Mouse (Mus musculus) natural killer cell, adult 2 months (primary cell): ENCODE data around the gene Bbof1.

Source experiments
- DNase-seq, 2 experiments: peaks; one replicate each; pipeline ENCODE4 v3.0.0; 2022; ENCODE audit warnings: low spot score in 2 of 2

Gene Bbof1

GRCm38 (mm10) chr12:84400068-84400467 is 8.8 kb upstream of the Bbof1 start:
- no peak for DNase-seq

GRCm38 (mm10) chr12:84400653-84401052 is 8.2 kb upstream of the Bbof1 start:
- no peak for DNase-seq

- no peak for DNase-seq
Measured at GRCm38 (mm10) chr12:84402923-84403322, 5.9 kb upstream of the Bbof1 start.

DNA sequence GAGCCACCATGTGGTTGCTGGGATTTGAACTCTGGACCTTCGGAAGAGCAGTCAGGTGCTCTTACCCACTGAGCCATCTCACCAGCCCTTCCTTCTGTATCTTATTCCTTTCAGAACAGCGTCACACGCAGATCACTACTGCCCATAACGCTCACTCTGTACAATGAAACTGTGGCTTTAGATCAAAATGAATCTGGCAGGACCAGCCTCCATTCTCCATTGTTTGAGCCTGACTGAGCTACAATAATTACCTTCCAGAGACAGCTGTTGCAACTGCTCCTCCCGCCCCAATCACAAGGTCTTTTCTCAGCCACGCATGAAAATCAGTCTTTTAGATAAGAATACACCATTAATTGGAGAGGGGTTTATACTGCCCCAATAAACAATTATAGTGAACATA is 4.3 kb upstream of the Bbof1 start:
- no peak for DNase-seq

DNA sequence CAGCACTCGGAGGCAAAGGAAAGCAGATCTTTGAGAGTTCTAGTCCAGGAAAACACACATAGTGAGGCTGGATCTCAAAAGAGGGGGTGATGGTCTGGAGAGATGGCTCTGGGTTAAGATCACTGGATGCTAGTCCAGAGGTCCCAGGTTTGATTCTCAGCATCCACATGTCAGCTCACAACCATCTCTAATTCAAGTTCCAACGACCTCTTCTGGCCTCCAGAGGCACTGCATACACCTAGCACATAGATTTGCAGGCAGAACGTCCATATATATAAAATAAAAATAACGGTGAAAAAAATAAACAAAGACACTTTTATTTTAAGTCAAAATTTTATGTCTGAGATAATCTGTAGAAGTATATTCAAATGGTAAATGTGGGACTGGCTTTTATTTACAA is 1.6 kb upstream of the Bbof1 start:
- no peak for DNase-seq

- peak; percentile 70 to 81 for DNase-seq
Measured at GRCm38 (mm10) chr12:84407874-84408818, 725 bp upstream of the Bbof1 start.

DNA sequence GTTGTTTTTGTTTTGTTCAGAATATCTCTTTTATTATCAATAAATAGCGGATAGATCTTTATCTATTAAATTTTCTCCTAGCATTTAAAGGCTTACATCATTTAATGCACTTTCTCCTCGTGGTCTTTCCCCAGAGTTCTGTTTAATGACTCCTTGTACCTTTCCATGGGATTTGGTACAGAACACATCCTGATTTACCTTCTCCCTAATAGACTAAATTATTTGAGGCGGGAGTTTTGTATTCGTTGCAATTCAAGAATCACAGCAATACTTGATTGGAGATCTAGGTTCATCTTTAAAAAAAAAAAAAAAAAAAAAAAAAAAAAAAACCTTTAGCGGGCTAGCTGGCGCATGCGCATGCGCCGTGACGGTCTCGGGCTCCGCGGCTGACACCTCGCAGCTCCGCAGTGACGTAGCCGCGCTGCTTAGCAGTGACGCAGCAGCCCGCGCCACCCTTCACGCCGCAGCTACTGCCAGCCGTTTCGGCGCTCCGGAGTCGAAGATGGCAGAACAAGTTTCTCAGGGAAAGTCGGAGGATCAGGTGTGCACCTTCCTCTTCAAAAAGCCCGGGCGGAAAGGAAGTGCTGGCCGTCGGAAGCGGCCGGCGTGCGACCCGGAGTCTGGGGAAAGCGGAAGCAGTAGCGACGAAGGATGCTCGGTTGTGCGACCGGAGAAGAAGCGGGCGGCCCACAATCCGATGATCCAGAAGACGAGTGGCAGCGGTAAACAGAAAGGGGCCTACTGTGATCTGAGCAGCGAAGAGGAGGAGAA is 8.1 kb downstream of the Bbof1 start, which contains the start of gene Rnf113a2:
Gene Rnf113a2, plus strand, starts transcription at position 363 of the 771 bp plus-strand sequence.
- peak; percentile 84 to 88 for DNase-seq

- no peak for DNase-seq
Measured at GRCm38 (mm10) chr12:84417605-84417922, 8.7 kb downstream of the Bbof1 start.

GRCm38 (mm10) chr12:84423990-84424389 is 15.1 kb downstream of the Bbof1 start:
- DNase-seq = no peak

GRCm38 (mm10) chr12:84429825-84430224 is 21.0 kb downstream of the Bbof1 start:
- DNase-seq = no peak

GRCm38 (mm10) chr12:84438697-84439096 is 29.8 kb downstream of the Bbof1 start:
- DNase-seq = no peak

GRCm38 (mm10) chr12:84442526-84442925 is 33.7 kb downstream of the Bbof1 start:
- DNase-seq = no peak

- DNase-seq = no peak
Measured at GRCm38 (mm10) chr12:84447386-84447785, 38.5 kb downstream of the Bbof1 start.

DNA sequence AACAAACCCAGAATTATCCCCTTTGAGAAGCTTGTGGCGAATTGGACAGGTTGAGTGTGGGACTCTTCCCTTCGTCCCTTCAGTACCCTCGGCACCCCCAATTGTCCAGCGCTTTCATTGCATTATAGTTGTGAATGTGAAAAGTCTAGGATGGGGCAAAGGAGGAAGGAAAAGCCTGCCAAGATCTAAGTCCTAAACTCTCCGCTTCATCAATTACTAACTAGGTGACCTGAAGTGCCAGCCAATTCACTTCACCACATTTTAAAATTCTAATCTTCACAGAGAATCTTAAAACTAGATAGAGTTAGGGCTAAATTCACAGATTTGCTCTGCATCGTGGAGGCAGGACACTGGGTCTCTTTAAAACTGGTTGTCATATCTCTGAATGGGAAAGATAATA is 39.3 kb downstream of the Bbof1 start:
- no peak for DNase-seq

GRCm38 (mm10) chr12:84449887-84450286 is 41.0 kb downstream of the Bbof1 start:
- no peak for DNase-seq

- no peak for DNase-seq
Measured at GRCm38 (mm10) chr12:84450351-84450717, 41.5 kb downstream of the Bbof1 start.

GRCm38 (mm10) chr12:84450718-84451646 is 42.1 kb downstream of the Bbof1 start, which contains the start of the genes Aldh6a1 and Lin52:
TSS of gene Aldh6a1 (minus strand) at chr12:84451004.
TSS of gene Lin52 (plus strand) at chr12:84451422.
- peak; percentile 95 to 97 for DNase-seq

GRCm38 (mm10) chr12:84451801-84452200 is 42.9 kb downstream of the Bbof1 start:
- DNase-seq = peak in 1 of 2 experiments; percentile 20

- DNase-seq = no peak
Measured at GRCm38 (mm10) chr12:84456911-84457310, 48.0 kb downstream of the Bbof1 start.

GRCm38 (mm10) chr12:84459845-84460244 is 51.0 kb downstream of the Bbof1 start:
- no peak for DNase-seq

DNA sequence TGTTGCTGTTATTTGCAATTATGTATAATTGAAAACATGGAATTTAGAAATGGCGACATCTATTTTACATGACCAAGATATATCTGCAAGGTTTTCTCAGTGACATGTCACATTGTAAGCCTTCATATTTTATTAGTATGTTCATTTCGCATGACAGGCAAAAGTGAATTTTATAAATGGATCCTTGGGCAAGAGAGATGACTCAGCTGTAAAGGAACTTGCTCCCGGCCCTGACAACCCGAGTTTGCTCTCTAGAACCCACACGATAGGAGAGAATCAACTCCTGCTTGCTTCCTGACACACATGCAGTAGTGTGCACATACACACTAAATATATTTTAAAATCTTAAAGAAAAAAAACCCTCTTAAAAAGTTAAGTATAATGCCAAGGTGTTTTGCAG is 52.5 kb downstream of the Bbof1 start:
- no peak for DNase-seq

GRCm38 (mm10) chr12:84462856-84463255 is 54.0 kb downstream of the Bbof1 start:
- no peak for DNase-seq
